Mouse (Mus musculus) hindbrain, embryonic 15.5 days (tissue): ENCODE results near the gene Gatad2a. TPM values are rescaled to one million over a fixed set of nuclear protein-coding genes. Genes with fewer than 3 reads are reported as not detected.

Experiments used
- ATAC-seq: fragments of 200-750 bp; cut with Nextera tagmentation; 2 replicates; pipeline ENCODE4 v1.8.0; 2017; ENCODE audit warnings: low read depth, moderate number of reproducible peaks, moderate TSS enrichment; ENCODE audit not compliant: low FRiP score
- H3K27ac ChIP-seq: fragments of 300-500 bp; sonication (generic); replicated peaks from 2 replicates; pipeline ENCODE4 v1.5.1; 2015; ENCODE audit warnings: mild to moderate bottlenecking, inconsistent platforms
- H3K27me3 ChIP-seq: fragments of 300-500 bp; sonication (generic); 2 replicates; pipeline ENCODE4 v1.6.1; 2015; ENCODE audit warnings: control low read depth, inconsistent platforms
- H3K36me3 ChIP-seq: fragments of 300-500 bp; sonication (generic); 2 replicates; pipeline ENCODE4 v1.6.1; 2015; ENCODE audit warnings: control low read depth, inconsistent platforms
- H3K4me1 ChIP-seq: fragments of 300-500 bp; sonication (generic); replicated peaks from 2 replicates; pipeline ENCODE4 v1.6.1; 2015; ENCODE audit warnings: control low read depth, inconsistent platforms
- H3K4me2 ChIP-seq: fragments of 300-500 bp; sonication (generic); 2 replicates; pipeline ENCODE4 v1.6.1; 2015; ENCODE audit warnings: moderate library complexity, mild to moderate bottlenecking, inconsistent platforms
- H3K4me3 ChIP-seq: fragments of 300-500 bp; sonication (generic); 2 replicates; pipeline ENCODE4 v1.5.1; 2015; ENCODE audit warnings: mild to moderate bottlenecking, inconsistent platforms
- H3K9ac ChIP-seq: fragments of 300-500 bp; sonication (generic); 2 replicates; pipeline ENCODE4 v1.6.1; 2015; ENCODE audit warnings: inconsistent platforms
- H3K9me3 ChIP-seq: fragments of 300-500 bp; sonication (generic); 2 replicates; pipeline ENCODE4 v1.6.1; 2016; ENCODE audit warnings: control low read depth, inconsistent platforms
- WGBS: fragments of 180-500 bp; shearing (Covaris S2); methylation state at CpG from one replicate; pipeline ENCODE4 v1.1.7; 2015; 5-methylcytosine and 5-hydroxymethylcytosine counted together
- polyA plus RNA-seq: library from polyadenylated mRNA; unstranded; fragments of >200 nt; fragmentation: Nextera tagmentation; extraction: Ambion mirVana; gene quantifications from 2 replicates; pipeline ENCODE4 v1.2.1, GENCODE M21; 2015

The Gatad2a gene
- polyA plus RNA-seq, 1 experiment from 2014 or later, result 33.1 TPM

GRCm38 (mm10) chr8:69984876-69985553, 11.2 kb downstream of the Gatad2a start:
- no peaks in the 10 kb centered on the region for H3K9me3 ChIP-seq
- H3K36me3 ChIP-seq, result no peaks in the 10 kb centered on the region
- 88% methylated on average over 2 of the region's 2 CpGs for WGBS
- no peaks in the 10 kb centered on the region for H3K4me1 ChIP-seq
- no peak overlapping the region for H3K4me2 ChIP-seq
- no peak overlapping the region for H3K9ac ChIP-seq
- no peak for ATAC-seq
- H3K27me3 ChIP-seq, result no peaks in the 10 kb centered on the region
- H3K4me3 ChIP-seq, result no peak overlapping the region
- H3K27ac ChIP-seq, result no peak overlapping the region

- peaks cover 11% of the 10 kb centered on the region for H3K4me1 ChIP-seq
- 93% methylated on average over 4 of the region's 4 CpGs for WGBS
These were observed 17.7 kb downstream of the Gatad2a start for GRCm38 (mm10) chr8:69978456-69978855.

GRCm38 (mm10) chr8:69974806-69975205, 21.4 kb downstream of the Gatad2a start:
- Histone ChIP-seq H3K4me1 (peaks cover 37% of the 10 kb centered on the region), H3K36me3 (no peaks in the 10 kb centered on the region), H3K9me3 (no peaks in the 10 kb centered on the region), H3K27me3 (no peaks in the 10 kb centered on the region), H3K4me2 (peak overlapping the region; percentile 95), H3K9ac (peak overlapping the region; percentile 86), H3K27ac (peak overlapping the region; percentile 80), H3K4me3 (peak overlapping the region; percentile 96)
- WGBS, result 36% methylated on average over 5 of the region's 5 CpGs
- no peak for ATAC-seq

More at GRCm38 (mm10) chr8:69978456-69978855, 17.7 kb downstream of the Gatad2a start:
- Histone ChIP-seq H3K36me3 (no peaks in the 10 kb centered on the region), H3K27ac (no peak overlapping the region), H3K27me3 (no peaks in the 10 kb centered on the region), H3K4me2 (no peak overlapping the region), H3K4me3 (no peak overlapping the region), H3K9me3 (no peaks in the 10 kb centered on the region), H3K9ac (no peak overlapping the region)
- ATAC-seq, result no peak

- no peaks in the 10 kb centered on the region for H3K27me3 ChIP-seq
- peak overlapping the region; percentile 86 for H3K9ac ChIP-seq
- peak; percentile 94 for ATAC-seq
- H3K27ac ChIP-seq, result peak overlapping the region; percentile 80
- no peaks in the 10 kb centered on the region for H3K9me3 ChIP-seq
- H3K4me2 ChIP-seq, result peak overlapping the region; percentile 95
- under 1% methylated on average over 38 of the region's 50 CpGs for WGBS
- H3K4me1 ChIP-seq, result peaks cover 37% of the 10 kb centered on the region
- H3K36me3 ChIP-seq, result no peaks in the 10 kb centered on the region
- peak overlapping the region; percentile 96 for H3K4me3 ChIP-seq
These were observed 22.0 kb downstream of the Gatad2a start for GRCm38 (mm10) chr8:69974194-69974614.

GRCm38 (mm10) chr8:69973442-69974161, 22.6 kb downstream of the Gatad2a start:
- Histone ChIP-seq H3K4me1 (peaks cover 37% of the 10 kb centered on the region), H3K4me3 (peak overlapping the region; percentile 96), H3K4me2 (peak overlapping the region; percentile 95), H3K36me3 (no peaks in the 10 kb centered on the region), H3K9me3 (no peaks in the 10 kb centered on the region), H3K27ac (peak overlapping the region; percentile 80), H3K27me3 (no peaks in the 10 kb centered on the region), H3K9ac (peak overlapping the region; percentile 86)
- ATAC-seq, result peak; percentile 60; the same call in 1 of the 2 replicates
- 0% methylated on average over 59 of the region's 68 CpGs for WGBS

GRCm38 (mm10) chr8:69973063-69973441, 23.1 kb downstream of the Gatad2a start:
- Histone ChIP-seq H3K4me2 (peak overlapping the region; percentile 95), H3K27ac (peak overlapping the region; percentile 80; the same call in 1 of the 2 replicates), H3K9me3 (no peaks in the 10 kb centered on the region), H3K27me3 (no peaks in the 10 kb centered on the region), H3K9ac (peak overlapping the region; percentile 86), H3K4me3 (peak overlapping the region; percentile 96), H3K36me3 (no peaks in the 10 kb centered on the region), H3K4me1 (peaks cover 37% of the 10 kb centered on the region)
- ATAC-seq, result no peak
- WGBS, result 10% methylated on average over 7 of the region's 7 CpGs

GRCm38 (mm10) chr8:69970880-69971279, 25.3 kb downstream of the Gatad2a start:
- no peak overlapping the region for H3K4me3 ChIP-seq
- peaks cover 37% of the 10 kb centered on the region for H3K4me1 ChIP-seq
- no peak for ATAC-seq
- H3K9me3 ChIP-seq, result no peaks in the 10 kb centered on the region
- no peak overlapping the region for H3K4me2 ChIP-seq
- no peak overlapping the region for H3K9ac ChIP-seq
- no peak overlapping the region for H3K27ac ChIP-seq
- 91% methylated on average over 2 of the region's 2 CpGs for WGBS
- no peaks in the 10 kb centered on the region for H3K27me3 ChIP-seq
- no peaks in the 10 kb centered on the region for H3K36me3 ChIP-seq

GRCm38 (mm10) chr8:69967291-69967933, 28.8 kb downstream of the Gatad2a start:
- Histone ChIP-seq H3K4me3 (no peak overlapping the region), H3K4me1 (peaks cover 16% of the 10 kb centered on the region), H3K27ac (no peak overlapping the region), H3K9ac (no peak overlapping the region), H3K36me3 (no peaks in the 10 kb centered on the region), H3K9me3 (no peaks in the 10 kb centered on the region), H3K27me3 (no peaks in the 10 kb centered on the region), H3K4me2 (no peak overlapping the region)
- no peak for ATAC-seq
- WGBS, result 76% methylated on average over 4 of the region's 4 CpGs

- H3K9me3 ChIP-seq, result no peaks in the 10 kb centered on the region
- H3K36me3 ChIP-seq, result no peaks in the 10 kb centered on the region
- H3K9ac ChIP-seq, result no peak overlapping the region
- no peaks in the 10 kb centered on the region for H3K4me1 ChIP-seq
- H3K4me2 ChIP-seq, result no peak overlapping the region
- H3K27me3 ChIP-seq, result no peaks in the 10 kb centered on the region
- H3K27ac ChIP-seq, result no peak overlapping the region
- ATAC-seq, result no peak
- no peak overlapping the region for H3K4me3 ChIP-seq
These were observed 36.9 kb downstream of the Gatad2a start for GRCm38 (mm10) chr8:69959241-69959640.

GRCm38 (mm10) chr8:69957879-69958278, 38.3 kb downstream of the Gatad2a start:
- Histone ChIP-seq H3K36me3 (no peaks in the 10 kb centered on the region), H3K4me3 (no peak overlapping the region), H3K4me2 (no peak overlapping the region), H3K4me1 (no peaks in the 10 kb centered on the region; the same call in 1 of the 2 replicates), H3K9me3 (no peaks in the 10 kb centered on the region), H3K27ac (no peak overlapping the region), H3K27me3 (no peaks in the 10 kb centered on the region), H3K9ac (no peak overlapping the region)
- no peak for ATAC-seq

- Histone ChIP-seq H3K4me2 (no peak overlapping the region), H3K9ac (no peak overlapping the region), H3K27ac (no peak overlapping the region), H3K9me3 (no peaks in the 10 kb centered on the region), H3K4me3 (no peak overlapping the region), H3K4me1 (no peaks in the 10 kb centered on the region; the same call in 1 of the 2 replicates), H3K27me3 (no peaks in the 10 kb centered on the region), H3K36me3 (no peaks in the 10 kb centered on the region)
- ATAC-seq, result no peak
- 78% methylated on average over 1 of the region's 1 CpGs for WGBS
These were observed 38.8 kb downstream of the Gatad2a start for GRCm38 (mm10) chr8:69957419-69957818.

GRCm38 (mm10) chr8:69956651-69957050, 39.5 kb downstream of the Gatad2a start:
- Histone ChIP-seq H3K4me1 (no peaks in the 10 kb centered on the region; the same call in 1 of the 2 replicates), H3K9ac (no peak overlapping the region), H3K36me3 (no peaks in the 10 kb centered on the region), H3K27me3 (no peaks in the 10 kb centered on the region), H3K4me3 (no peak overlapping the region), H3K27ac (no peak overlapping the region), H3K4me2 (no peak overlapping the region), H3K9me3 (no peaks in the 10 kb centered on the region)
- WGBS, result 65% methylated on average over 2 of the region's 2 CpGs
- ATAC-seq, result no peak
